Mouse (Mus musculus) MEL (cell line): ENCODE results near the gene 4931414P19Rik. TPM values are rescaled to one million over a fixed set of nuclear protein-coding genes. Genes with fewer than 3 reads are reported as not detected.
A peak's percentile ranks its signal among the peaks of the same experiment; 100 is the strongest.

Experiments
- DNase-seq: peaks from one replicate; pipeline ENCODE4 v3.0.0; 2011; ENCODE audit warnings: low read depth, low spot score
- H3K27ac ChIP-seq: 2 replicates; pipeline ENCODE4 v1.5.1; 2012; ENCODE audit warnings: low read depth, mild to moderate bottlenecking, control low read depth, low read length, moderate library complexity; ENCODE audit not compliant: control insufficient read depth
- H3K27me3 ChIP-seq, 2 experiments: fragments of 150-350 bp in 1 of 2; sonication (generic) in 1 of 2; 2 replicates each; pipeline ENCODE4 v1.6.1; 2012; ENCODE audit warnings: low read length in 2 of 2, mild to moderate bottlenecking in 2 of 2, improper control_type of control experiment in 1 of 2, moderate library complexity in 1 of 2; ENCODE audit not compliant: insufficient read depth in 2 of 2, control insufficient read depth in 1 of 2
- H3K36me3 ChIP-seq, 2 experiments: 2 replicates each; pipeline ENCODE4 v1.6.1; 2012 to 2014; ENCODE audit warnings: low read length in 2 of 2, improper control_type of control experiment in 1 of 2, inconsistent platforms in 1 of 2, mild to moderate bottlenecking in 1 of 2; ENCODE audit not compliant: insufficient read depth in 2 of 2, control insufficient read depth in 1 of 2
- H3K4me1 ChIP-seq, 2 experiments: fragments of 150-350 bp in 1 of 2; sonication (generic) in 1 of 2; 2 replicates each; pipeline ENCODE4 v1.6.1; 2012; ENCODE audit warnings: low read length in 2 of 2, improper control_type of control experiment in 1 of 2, mild to moderate bottlenecking in 1 of 2; ENCODE audit not compliant: insufficient read depth in 2 of 2, control insufficient read depth in 1 of 2
- H3K4me3 ChIP-seq, 2 experiments: fragments of 150-350 bp in 1 of 2; sonication (generic) in 1 of 2; 2 replicates each; pipeline ENCODE4 v1.5.1; 2012; ENCODE audit warnings: low read depth in 2 of 2, low read length in 2 of 2, mild to moderate bottlenecking in 2 of 2, moderate library complexity in 2 of 2, control low read depth in 1 of 2, improper control_type of control experiment in 1 of 2; ENCODE audit not compliant: control insufficient read depth in 1 of 2, insufficient read depth in 1 of 2
- H3K79me2 ChIP-seq: 2 replicates; pipeline ENCODE4 v1.6.1; 2012; ENCODE audit warnings: mild to moderate bottlenecking, low read length, moderate library complexity; ENCODE audit not compliant: control insufficient read depth, poor library complexity, insufficient read depth
- H3K9ac ChIP-seq: 2 replicates; pipeline ENCODE4 v1.6.1; 2012; ENCODE audit warnings: low read depth, mild to moderate bottlenecking, control low read depth, low read length, moderate library complexity; ENCODE audit not compliant: control insufficient read depth, poor library complexity, severe bottlenecking
- H3K9me3 ChIP-seq: fragments of 150-350 bp; sonication (generic); replicated peaks from 2 replicates; pipeline ENCODE4 v1.6.1; 2012; ENCODE audit warnings: mild to moderate bottlenecking, low read length, improper control_type of control experiment, moderate library complexity; ENCODE audit not compliant: insufficient read depth
- CHD2 ChIP-seq: IDR thresholded peaks from 2 replicates; pipeline ENCODE4 v1.6.1; 2011; ENCODE audit warnings: low read length, improper control_type of control experiment
- EP300 ChIP-seq, 2 experiments: IDR thresholded peaks; 2 replicates each; pipeline ENCODE4 v1.6.1; 2011; ENCODE audit warnings: improper control_type of control experiment in 2 of 2, low read length in 2 of 2, low read depth in 1 of 2, mild to moderate bottlenecking in 1 of 2
- GABPA ChIP-seq: IDR thresholded peaks from 2 replicates; pipeline ENCODE4 v1.6.1; 2012; ENCODE audit warnings: low read depth, mild to moderate bottlenecking, inconsistent platforms, low read length, improper control_type of control experiment, moderate library complexity
- HCFC1 ChIP-seq: IDR thresholded peaks from 2 replicates; pipeline ENCODE4 v1.6.1; 2012; ENCODE audit warnings: low read depth, mild to moderate bottlenecking, inconsistent platforms, low read length, improper control_type of control experiment, moderate library complexity
- KAT2A ChIP-seq: conservative IDR thresholded peaks from 2 replicates; pipeline ENCODE4 v1.6.1; 2012; ENCODE audit warnings: low read depth, low read length, improper control_type of control experiment, inconsistent platforms
- MAX ChIP-seq: IDR thresholded peaks from 2 replicates; pipeline ENCODE4 v1.6.1; 2011; ENCODE audit warnings: low read length, improper control_type of control experiment
- MAZ ChIP-seq: IDR thresholded peaks from 2 replicates; pipeline ENCODE4 v1.6.1; 2012; ENCODE audit warnings: low read depth, mild to moderate bottlenecking, inconsistent platforms, low read length, improper control_type of control experiment
- MEF2A ChIP-seq: IDR thresholded peaks from 2 replicates; pipeline ENCODE4 v1.6.1; 2014; ENCODE audit warnings: low read depth, mild to moderate bottlenecking, inconsistent platforms, low read length, improper control_type of control experiment; ENCODE audit not compliant: poor library complexity, insufficient replicate concordance, severe bottlenecking; ENCODE audit errors: extremely low read depth
- MXI1 ChIP-seq: IDR thresholded peaks from 2 replicates; pipeline ENCODE4 v1.6.1; 2011; ENCODE audit warnings: mild to moderate bottlenecking, low read depth, low read length, improper control_type of control experiment
- MYC ChIP-seq: IDR thresholded peaks from 2 replicates; pipeline ENCODE4 v1.6.1; 2011; ENCODE audit warnings: low read depth, mild to moderate bottlenecking, low read length, improper control_type of control experiment, moderate library complexity
- NELFE ChIP-seq: IDR thresholded peaks from 2 replicates; pipeline ENCODE4 v1.6.1; 2011; ENCODE audit warnings: low read depth, low read length, improper control_type of control experiment
- POLR2AphosphoS2 ChIP-seq: IDR thresholded peaks from 2 replicates; pipeline ENCODE4 v1.6.1; 2011; ENCODE audit warnings: low read length, improper control_type of control experiment
- RAD21 ChIP-seq: IDR thresholded peaks from 2 replicates; pipeline ENCODE4 v1.6.1; 2011; ENCODE audit warnings: mild to moderate bottlenecking, low read depth, low read length, improper control_type of control experiment
- RCOR1 ChIP-seq: IDR thresholded peaks from 2 replicates; pipeline ENCODE4 v1.6.1; 2012; ENCODE audit warnings: low read depth, mild to moderate bottlenecking, inconsistent platforms, low read length, improper control_type of control experiment
- SIN3A ChIP-seq: IDR thresholded peaks from 2 replicates; pipeline ENCODE4 v1.6.1; 2012; ENCODE audit warnings: low read length, improper control_type of control experiment, inconsistent platforms
- TBP ChIP-seq: IDR thresholded peaks from 2 replicates; pipeline ENCODE4 v1.8.0; 2011; ENCODE audit warnings: low read depth, low read length, improper control_type of control experiment
- UBTF ChIP-seq: IDR thresholded peaks from 2 replicates; pipeline ENCODE4 v1.6.1; 2012; ENCODE audit warnings: low read depth, mild to moderate bottlenecking, inconsistent platforms, low read length, improper control_type of control experiment, moderate library complexity, borderline replicate concordance; ENCODE audit not compliant: insufficient read depth
- USF2 ChIP-seq, 2 experiments: IDR thresholded peaks; 2 replicates each; pipeline ENCODE4 v1.6.1; 2011 to 2012; ENCODE audit warnings: improper control_type of control experiment in 2 of 2, low read length in 2 of 2, borderline replicate concordance in 1 of 2, inconsistent platforms in 1 of 2, low read depth in 1 of 2, mild to moderate bottlenecking in 1 of 2; ENCODE audit not compliant: insufficient read depth in 1 of 2
- polyA plus RNA-seq, 2 experiments: library from polyadenylated mRNA; stranded (reverse) in 1 of 2; unstranded in 1 of 2; fragments of >175 nt in 1 of 2; fragments of >200 nt in 1 of 2; gene quantifications; 2 replicates each; pipeline versions ENCODE4 v1.2.1 to v1.2.4; 2012; ENCODE audit warnings: low replicate concordance in 2 of 2, low read depth in 1 of 2; ENCODE audit not compliant: insufficient read length in 2 of 2, insufficient read depth in 1 of 2, missing spikeins in 1 of 2
- total RNA-seq: library from RNA; depleted of rRNA; stranded (reverse); fragments of 300-350 nt; gene quantifications from 2 replicates; pipeline ENCODE4 v1.2.3, GENCODE M21; 2012

The 4931414P19Rik gene
- total and polyA plus RNA-seq, 3 experiments = 1.9 to 4.8 TPM; not detected in 1

- TF ChIP-seq MAZ (0 out of 2 replicates have a peak, but pooled peaks have one; percentile 24), KAT2A (no peak), RAD21 (no peak), RCOR1 (peak; percentile 98), USF2 (IDR thresholded peaks at IDR 0.05; ENCODE audit: borderline replicate concordance in 1 of 2, insufficient read depth in 1 of 2, low read depth in 1 of 2, low read length in 2 of 2) (no peak), MYC (no peak), SIN3A (no peak), MEF2A (no peak), NELFE (no peak), MXI1 (no peak; the same call in 1 of the 2 replicates), UBTF (no peak), GABPA (no peak), POLR2AphosphoS2 (no peak), EP300 (IDR thresholded peaks at IDR 0.05; ENCODE audit: low read depth in 1 of 2, low read length in 2 of 2) (peak; percentile 70 to 81; a peak in 3 of 4 replicates), HCFC1 (0 out of 2 replicates have a peak, but pooled peaks have one; percentile 13), CHD2 (no peak)
These were observed 24.9 kb upstream of the 4931414P19Rik start (continued) for GRCm38 (mm10) chr14:54630583-54631239.

- no peak overlapping the region for H3K9ac ChIP-seq
- TF ChIP-seq UBTF (no peak), KAT2A (no peak), RCOR1 (peak; percentile 34; the same call in 1 of the 2 replicates), SIN3A (peak; percentile 54; the same call in 1 of the 2 replicates), GABPA (no peak), EP300 (IDR thresholded peaks at IDR 0.05; ENCODE audit: low read depth in 1 of 2, low read length in 2 of 2) (0 out of 4 replicates have a peak, but pooled peaks of 1 of the 2 experiments have one; percentile 8), MXI1 (0 out of 2 replicates have a peak, but pooled peaks have one; percentile 12), MAX (0 out of 2 replicates have a peak, but pooled peaks have one; percentile 21), TBP (no peak)
- TF ChIP-seq, all 39 proteins: peak for 5
- peak; percentile 79 for DNase-seq
- H3K9me3 ChIP-seq = no peaks in the 10 kb centered on the region
- no peaks in the 10 kb centered on the region for H3K27me3 ChIP-seq
- H3K4me1 ChIP-seq = peaks cover 4 to 21% of the 10 kb centered on the region in 2 experiments
- H3K79me2 ChIP-seq = no peaks in the 10 kb centered on the region
- H3K36me3 ChIP-seq = peaks cover 0 to 14% of the 10 kb centered on the region in 2 experiments; a peak in 2 of 4 replicates
- no peak overlapping the region for H3K4me3 ChIP-seq
- no peak overlapping the region; the same call in 1 of the 2 replicates for H3K27ac ChIP-seq
These were observed 24.0 kb upstream of the 4931414P19Rik start for GRCm38 (mm10) chr14:54629797-54630196.
